Mouse (Mus musculus): ENCODE data around the gene Acod1. TPM values are rescaled to one million over a fixed set of nuclear protein-coding genes. Genes with fewer than 3 reads are reported as not detected.

Acod1 gene
- 0.03 and 0.06 TPM in 2 replicates for polyA plus RNA-seq (2015; fragmentation: Nextera tagmentation; extraction: Ambion mirVana)

- Histone ChIP-seq H3K36me3 (replicated peaks) (no peaks in the 10 kb centered on the region), H3K27ac (replicated peaks) (no peak within 1 kb of the TSS), H3K9me3 (replicated peaks) (no peaks in the 10 kb centered on the region), H3K27me3 (no peaks in the 10 kb centered on the region), H3K4me2 (no peak within 1 kb of the TSS), H3K4me3 (replicated peaks) (no peak within 1 kb of the TSS), H3K9ac (no peak within 1 kb of the TSS), H3K4me1 (replicated peaks) (peaks cover 7% of the 10 kb centered on the region; the same call in 1 of the 2 replicates)
- WGBS (ENCODE audit: insufficient replicate concordance): 60% methylated on average over 2 of the region's 2 CpGs
- ATAC-seq (ENCODE audit: insufficient read depth): no peak
Observed at GRCm38 (mm10) chr14:103046677-103047076, at the start of gene Acod1. TSS of gene Acod1 (plus strand) at chr14:103046977.

- no peak overlapping the region for H3K4me2 ChIP-seq
- no peak overlapping the region for H3K4me3 ChIP-seq (replicated peaks)
- no peak overlapping the region for H3K9ac ChIP-seq
- H3K27me3 ChIP-seq: no peaks in the 10 kb centered on the region
- H3K27ac ChIP-seq (replicated peaks): no peak overlapping the region
- WGBS (ENCODE audit: insufficient replicate concordance): 16% methylated on average over 4 of the region's 4 CpGs
- no peak for ATAC-seq (ENCODE audit: insufficient read depth)
- H3K4me1 ChIP-seq (replicated peaks): no peaks in the 10 kb centered on the region
- no peaks in the 10 kb centered on the region for H3K9me3 ChIP-seq (replicated peaks)
- H3K36me3 ChIP-seq (replicated peaks): no peaks in the 10 kb centered on the region
Observed at GRCm38 (mm10) chr14:103007737-103008136, 39.0 kb upstream of the Acod1 start.

- Histone ChIP-seq H3K4me3 (replicated peaks) (no peak overlapping the region), H3K36me3 (replicated peaks) (no peaks in the 10 kb centered on the region), H3K9me3 (replicated peaks) (no peaks in the 10 kb centered on the region), H3K27ac (replicated peaks) (no peak overlapping the region), H3K4me2 (no peak overlapping the region), H3K4me1 (replicated peaks) (no peaks in the 10 kb centered on the region), H3K27me3 (no peaks in the 10 kb centered on the region), H3K9ac (no peak overlapping the region)
- no peak for ATAC-seq (ENCODE audit: insufficient read depth)
- WGBS (ENCODE audit: insufficient replicate concordance): 16% methylated on average over 5 of the region's 5 CpGs
Observed at GRCm38 (mm10) chr14:103011782-103012181, 35.0 kb upstream of the Acod1 start.

- WGBS (ENCODE audit: insufficient replicate concordance): 14% methylated on average over 4 of the region's 4 CpGs
- no peaks in the 10 kb centered on the region for H3K27me3 ChIP-seq
Observed at GRCm38 (mm10) chr14:103012563-103013150, 34.1 kb upstream of the Acod1 start.

GRCm38 (mm10) chr14:103017009-103017408 lies 29.8 kb upstream of the Acod1 start:
- H3K27me3 ChIP-seq: no peaks in the 10 kb centered on the region
- no peak overlapping the region for H3K4me3 ChIP-seq (replicated peaks)
- no peak for ATAC-seq (ENCODE audit: insufficient read depth)
- H3K36me3 ChIP-seq (replicated peaks): no peaks in the 10 kb centered on the region
- H3K27ac ChIP-seq (replicated peaks): no peak overlapping the region
- H3K4me2 ChIP-seq: no peak overlapping the region
- no peaks in the 10 kb centered on the region for H3K4me1 ChIP-seq (replicated peaks)
- H3K9ac ChIP-seq: no peak overlapping the region
- H3K9me3 ChIP-seq (replicated peaks): no peaks in the 10 kb centered on the region
- WGBS (ENCODE audit: insufficient replicate concordance): 20% methylated on average over 5 of the region's 5 CpGs

More at GRCm38 (mm10) chr14:103012563-103013150, 34.1 kb upstream of the Acod1 start:
- Histone ChIP-seq H3K4me3 (replicated peaks) (no peak overlapping the region), H3K9ac (no peak overlapping the region), H3K27ac (replicated peaks) (no peak overlapping the region), H3K4me2 (no peak overlapping the region), H3K36me3 (replicated peaks) (no peaks in the 10 kb centered on the region), H3K4me1 (replicated peaks) (no peaks in the 10 kb centered on the region), H3K9me3 (replicated peaks) (no peaks in the 10 kb centered on the region)
- ATAC-seq (ENCODE audit: insufficient read depth): peak; percentile 54; the same call in 1 of the 2 replicates

- no peak overlapping the region for H3K4me3 ChIP-seq (replicated peaks)
- H3K4me1 ChIP-seq (replicated peaks): no peaks in the 10 kb centered on the region
- no peak for ATAC-seq (ENCODE audit: insufficient read depth)
- H3K4me2 ChIP-seq: no peak overlapping the region
- no peak overlapping the region for H3K27ac ChIP-seq (replicated peaks)
- no peaks in the 10 kb centered on the region for H3K27me3 ChIP-seq
- 45% methylated on average over 2 of the region's 2 CpGs for WGBS (ENCODE audit: insufficient replicate concordance)
- H3K9ac ChIP-seq: no peak overlapping the region
- H3K9me3 ChIP-seq (replicated peaks): no peaks in the 10 kb centered on the region
- no peaks in the 10 kb centered on the region for H3K36me3 ChIP-seq (replicated peaks)
Observed at GRCm38 (mm10) chr14:103020046-103020445, 26.7 kb upstream of the Acod1 start.

GRCm38 (mm10) chr14:103029203-103029602 lies 17.6 kb upstream of the Acod1 start:
- H3K4me2 ChIP-seq: no peak overlapping the region
- H3K36me3 ChIP-seq (replicated peaks): no peaks in the 10 kb centered on the region
- no peaks in the 10 kb centered on the region for H3K9me3 ChIP-seq (replicated peaks)
- ATAC-seq (ENCODE audit: insufficient read depth): no peak
- no peaks in the 10 kb centered on the region for H3K4me1 ChIP-seq (replicated peaks)
- H3K27ac ChIP-seq (replicated peaks): no peak overlapping the region
- WGBS (ENCODE audit: insufficient replicate concordance): 40% methylated on average over 2 of the region's 2 CpGs
- H3K27me3 ChIP-seq: no peaks in the 10 kb centered on the region
- no peak overlapping the region for H3K4me3 ChIP-seq (replicated peaks)
- no peak overlapping the region for H3K9ac ChIP-seq

- 34% methylated on average over 10 of the region's 10 CpGs for WGBS (ENCODE audit: insufficient replicate concordance)
- peak overlapping the region; percentile 29; the same call in 1 of the 2 replicates for H3K4me2 ChIP-seq
- no peaks in the 10 kb centered on the region for H3K4me1 ChIP-seq (replicated peaks)
- H3K27ac ChIP-seq (replicated peaks): no peak overlapping the region
- H3K9ac ChIP-seq: no peak overlapping the region
- H3K9me3 ChIP-seq (replicated peaks): no peaks in the 10 kb centered on the region
- no peak overlapping the region for H3K4me3 ChIP-seq (replicated peaks)
- H3K36me3 ChIP-seq (replicated peaks): no peaks in the 10 kb centered on the region
- ATAC-seq (ENCODE audit: insufficient read depth): peak; percentile 22; the same call in 1 of the 2 replicates
- no peaks in the 10 kb centered on the region for H3K27me3 ChIP-seq
Observed at GRCm38 (mm10) chr14:103033271-103033823, 13.4 kb upstream of the Acod1 start.

- no peaks in the 10 kb centered on the region for H3K9me3 ChIP-seq (replicated peaks)
- WGBS (ENCODE audit: insufficient replicate concordance): 65% methylated on average over 9 of the region's 9 CpGs
- no peaks in the 10 kb centered on the region for H3K36me3 ChIP-seq (replicated peaks)
- no peaks in the 10 kb centered on the region for H3K4me1 ChIP-seq (replicated peaks)
- no peak overlapping the region for H3K27ac ChIP-seq (replicated peaks)
- no peak for ATAC-seq (ENCODE audit: insufficient read depth)
- no peak overlapping the region for H3K4me3 ChIP-seq (replicated peaks)
- H3K9ac ChIP-seq: no peak overlapping the region
- H3K27me3 ChIP-seq: no peaks in the 10 kb centered on the region; the same call in 1 of the 2 replicates
- H3K4me2 ChIP-seq: no peak overlapping the region
Observed at GRCm38 (mm10) chr14:103034076-103034475, 12.7 kb upstream of the Acod1 start.

- no peak overlapping the region for H3K27ac ChIP-seq (replicated peaks)
- no peak for ATAC-seq (ENCODE audit: insufficient read depth)
- H3K36me3 ChIP-seq (replicated peaks): no peaks in the 10 kb centered on the region
- no peaks in the 10 kb centered on the region for H3K9me3 ChIP-seq (replicated peaks)
- no peak overlapping the region for H3K4me3 ChIP-seq (replicated peaks)
- WGBS (ENCODE audit: insufficient replicate concordance): 53% methylated on average over 3 of the region's 3 CpGs
- H3K9ac ChIP-seq: no peak overlapping the region
- no peaks in the 10 kb centered on the region; the same call in 1 of the 2 replicates for H3K27me3 ChIP-seq
- no peaks in the 10 kb centered on the region for H3K4me1 ChIP-seq (replicated peaks)
- H3K4me2 ChIP-seq: no peak overlapping the region
Observed at GRCm38 (mm10) chr14:103037016-103037415, 9.8 kb upstream of the Acod1 start.

- ATAC-seq (ENCODE audit: insufficient read depth): peak; percentile 37; the same call in 1 of the 2 replicates
- H3K4me1 ChIP-seq (replicated peaks): peaks cover 7% of the 10 kb centered on the region; the same call in 1 of the 2 replicates
- no peaks in the 10 kb centered on the region for H3K9me3 ChIP-seq (replicated peaks)
- no peak overlapping the region for H3K4me3 ChIP-seq (replicated peaks)
- H3K9ac ChIP-seq: no peak overlapping the region
- H3K4me2 ChIP-seq: no peak overlapping the region
- no peak overlapping the region for H3K27ac ChIP-seq (replicated peaks)
- H3K36me3 ChIP-seq (replicated peaks): no peaks in the 10 kb centered on the region
- no peaks in the 10 kb centered on the region for H3K27me3 ChIP-seq
- 17% methylated on average over 11 of the region's 11 CpGs for WGBS (ENCODE audit: insufficient replicate concordance)
Observed at GRCm38 (mm10) chr14:103048292-103049086, 1.7 kb downstream of the Acod1 start.
